Mouse (Mus musculus): ENCODE results near the gene Csnk1g2. TPM values are rescaled to one million over a fixed set of nuclear protein-coding genes. Genes with fewer than 3 reads are reported as not detected.

Gene Csnk1g2
- polyA plus RNA-seq, 1 experiment from 2014 or later: 96.1 TPM

DNA sequence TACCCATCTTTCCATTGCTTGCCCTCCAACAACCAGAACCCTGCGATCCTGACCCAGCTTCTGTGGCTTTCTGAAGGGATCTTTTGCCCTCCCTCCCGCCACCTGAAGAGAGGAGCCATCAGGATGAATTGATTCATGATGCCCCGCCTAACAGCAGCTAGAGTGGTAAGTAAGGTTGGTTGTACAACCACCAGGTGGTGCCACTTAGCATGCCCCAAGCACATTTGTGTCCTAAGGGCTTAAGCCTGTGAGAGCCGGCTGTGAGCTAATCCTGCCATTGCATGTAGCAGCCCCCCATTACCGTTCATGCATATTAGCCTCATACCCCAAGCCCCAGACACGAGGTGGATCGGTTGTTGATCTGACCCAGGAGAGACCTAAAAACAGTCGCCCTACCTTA is 43.7 kb upstream of the Csnk1g2 start:
- H3K27me3 ChIP-seq (replicated peaks; ENCODE audit: control insufficient read depth, insufficient read depth, low read length): no peaks in the 10 kb centered on the region
- ATAC-seq (replicated peaks; ENCODE audit: low FRiP score) (peak; percentile 48), DNase-seq (ENCODE audit: low spot score) (no peak)
- peaks cover 33% of the 10 kb centered on the region for H3K4me1 ChIP-seq (replicated peaks; ENCODE audit: control insufficient read depth, insufficient read depth, low read length)
- peak overlapping the region; percentile 97 for H3K4me3 ChIP-seq (ENCODE audit: low read depth, low read length)
- H3K9me3 ChIP-seq (ENCODE audit: control insufficient read depth, low read length): no peaks in the 10 kb centered on the region
- WGBS: 8% methylated on average over 8 of the region's 8 CpGs
- peaks cover 7% of the 10 kb centered on the region; the same call in 1 of the 2 replicates for H3K36me3 ChIP-seq (ENCODE audit: control insufficient read depth, insufficient read depth, low read length)
- peak overlapping the region; percentile 95 for H3K27ac ChIP-seq (ENCODE audit: low read depth, low read length)
- H3K4me2 ChIP-seq: peak overlapping the region; percentile 97
- peak overlapping the region; percentile 89 for H3K9ac ChIP-seq (ENCODE audit: low read depth, low read length)

DNA sequence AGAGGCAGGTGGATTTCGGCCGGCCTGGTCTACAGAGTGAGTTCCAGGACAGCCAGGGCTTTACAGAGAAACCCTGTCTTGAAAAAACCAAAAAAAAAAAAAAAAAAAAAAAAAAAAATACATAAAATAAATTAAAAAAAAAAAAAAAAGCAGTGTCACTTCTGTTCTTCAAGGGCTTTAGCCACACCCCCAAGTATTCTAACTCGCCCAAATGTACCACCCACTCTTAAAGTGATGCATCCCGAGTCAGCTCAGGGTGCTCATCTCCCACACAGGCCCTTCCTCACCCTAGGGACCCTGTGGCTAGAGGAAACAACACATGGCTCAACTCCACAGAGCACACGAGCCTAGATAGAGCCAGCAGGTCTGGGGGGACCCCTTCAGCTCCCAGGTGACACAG is 39.6 kb upstream of the Csnk1g2 start:
- Histone ChIP-seq H3K9ac (ENCODE audit: low read depth, low read length) (no peak overlapping the region), H3K27ac (ENCODE audit: low read depth, low read length) (no peak overlapping the region), H3K4me2 (no peak overlapping the region), H3K9me3 (ENCODE audit: control insufficient read depth, low read length) (no peaks in the 10 kb centered on the region), H3K27me3 (replicated peaks; ENCODE audit: control insufficient read depth, insufficient read depth, low read length) (no peaks in the 10 kb centered on the region), H3K4me1 (replicated peaks; ENCODE audit: control insufficient read depth, insufficient read depth, low read length) (peaks cover 17% of the 10 kb centered on the region), H3K36me3 (ENCODE audit: control insufficient read depth, insufficient read depth, low read length) (peaks cover 11% of the 10 kb centered on the region), H3K4me3 (ENCODE audit: low read depth, low read length) (no peak overlapping the region)
- 82% methylated on average over 5 of the region's 5 CpGs for WGBS
- DNase-seq (ENCODE audit: low spot score): no peak
- ATAC-seq (replicated peaks; ENCODE audit: low FRiP score): no peak

DNA sequence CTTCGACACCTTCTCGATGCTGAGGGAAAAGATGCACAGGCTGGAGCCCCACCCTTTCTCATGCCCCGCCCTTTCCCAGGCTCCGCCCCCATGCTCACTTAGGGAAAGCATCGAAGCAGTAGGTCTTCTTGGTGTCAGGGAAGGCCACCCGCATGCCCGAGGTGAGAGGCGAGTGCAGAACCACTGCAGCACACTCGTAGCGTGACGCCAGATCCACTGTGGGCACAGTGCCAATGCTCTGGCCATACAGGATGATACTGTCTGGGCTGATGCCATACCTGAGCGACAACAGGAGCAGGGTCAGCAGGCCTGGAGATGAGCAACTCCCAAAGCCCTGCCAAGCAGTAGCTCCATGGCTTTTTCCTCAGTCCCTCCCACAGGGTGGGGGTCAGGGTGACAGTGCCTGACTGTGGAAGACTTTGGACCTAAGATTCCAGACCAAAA is 38.6 kb upstream of the Csnk1g2 start:
- DNase-seq (ENCODE audit: low spot score) (no peak), ATAC-seq (replicated peaks; ENCODE audit: low FRiP score) (peak; percentile 24; the same call in 1 of the 2 replicates)
- Histone ChIP-seq H3K4me3 (ENCODE audit: low read depth, low read length) (no peak overlapping the region), H3K4me1 (replicated peaks; ENCODE audit: control insufficient read depth, insufficient read depth, low read length) (peaks cover 24% of the 10 kb centered on the region), H3K9me3 (ENCODE audit: control insufficient read depth, low read length) (no peaks in the 10 kb centered on the region), H3K27me3 (replicated peaks; ENCODE audit: control insufficient read depth, insufficient read depth, low read length) (no peaks in the 10 kb centered on the region), H3K36me3 (ENCODE audit: control insufficient read depth, insufficient read depth, low read length) (peaks cover 11% of the 10 kb centered on the region), H3K27ac (ENCODE audit: low read depth, low read length) (0 out of 2 replicates have a peak overlapping the region, but pooled peaks have one; percentile 48), H3K9ac (ENCODE audit: low read depth, low read length) (no peak overlapping the region), H3K4me2 (peak overlapping the region; percentile 3; the same call in 1 of the 2 replicates)
- 72% methylated on average over 12 of the region's 12 CpGs for WGBS

DNA sequence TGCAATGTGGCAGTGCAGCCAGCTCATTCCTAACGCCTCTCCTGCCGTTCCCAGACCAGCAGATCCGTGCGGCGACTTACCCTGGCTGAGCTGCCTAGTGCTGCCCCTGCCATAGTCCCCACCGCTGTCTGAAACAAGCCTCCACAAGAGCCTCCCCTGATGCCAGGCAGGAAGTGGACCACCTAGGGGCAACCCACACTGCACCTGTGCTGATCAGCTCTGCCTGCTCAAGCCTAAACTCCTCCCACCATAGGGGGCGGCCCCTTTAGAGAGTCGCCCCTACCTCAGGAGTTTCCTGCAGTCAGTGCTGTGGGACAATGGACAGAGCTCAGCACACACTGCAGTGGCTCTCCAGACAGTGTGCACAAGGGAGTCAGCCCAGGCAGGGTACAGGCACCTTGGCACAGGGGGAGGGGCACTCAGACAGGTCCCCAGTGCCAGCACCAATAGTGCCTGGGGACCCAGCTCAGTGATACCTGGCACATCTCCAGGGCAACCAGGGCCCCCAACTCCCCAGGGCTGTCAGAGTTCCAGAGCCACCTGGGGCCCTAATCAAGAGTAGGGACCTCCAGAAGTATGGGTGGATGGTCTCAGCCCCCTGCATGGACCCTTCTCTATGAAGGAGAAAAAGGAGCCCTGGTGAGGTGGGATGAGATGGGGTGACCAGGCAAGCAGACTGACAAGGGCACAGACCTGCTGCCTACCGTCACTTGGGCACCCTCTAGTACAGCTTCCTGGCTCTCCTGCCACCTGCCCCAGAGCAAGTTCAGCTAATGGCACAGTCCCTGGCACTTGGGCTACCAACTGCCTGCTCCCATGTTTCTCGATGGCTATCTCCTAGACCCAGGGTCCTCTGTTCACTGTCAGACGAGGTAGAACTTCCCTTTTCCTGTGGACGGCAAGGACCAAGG is 37.7 kb upstream of the Csnk1g2 start:
- H3K9me3 ChIP-seq (ENCODE audit: control insufficient read depth, low read length): no peaks in the 10 kb centered on the region
- H3K27ac ChIP-seq (ENCODE audit: low read depth, low read length): peak overlapping the region; percentile 48; the same call in 1 of the 2 replicates
- H3K9ac ChIP-seq (ENCODE audit: low read depth, low read length): 0 out of 2 replicates have a peak overlapping the region, but pooled peaks have one; percentile 25
- ATAC-seq (replicated peaks; ENCODE audit: low FRiP score) (no peak), DNase-seq (ENCODE audit: low spot score) (no peak)
- H3K4me1 ChIP-seq (replicated peaks; ENCODE audit: control insufficient read depth, insufficient read depth, low read length): peaks cover 22% of the 10 kb centered on the region
- H3K4me3 ChIP-seq (ENCODE audit: low read depth, low read length): no peak overlapping the region
- H3K27me3 ChIP-seq (replicated peaks; ENCODE audit: control insufficient read depth, insufficient read depth, low read length): no peaks in the 10 kb centered on the region
- 74% methylated on average over 12 of the region's 12 CpGs for WGBS
- H3K4me2 ChIP-seq: 0 out of 2 replicates have a peak overlapping the region, but pooled peaks have one; percentile 3
- peaks cover 11% of the 10 kb centered on the region for H3K36me3 ChIP-seq (ENCODE audit: control insufficient read depth, insufficient read depth, low read length)

DNA sequence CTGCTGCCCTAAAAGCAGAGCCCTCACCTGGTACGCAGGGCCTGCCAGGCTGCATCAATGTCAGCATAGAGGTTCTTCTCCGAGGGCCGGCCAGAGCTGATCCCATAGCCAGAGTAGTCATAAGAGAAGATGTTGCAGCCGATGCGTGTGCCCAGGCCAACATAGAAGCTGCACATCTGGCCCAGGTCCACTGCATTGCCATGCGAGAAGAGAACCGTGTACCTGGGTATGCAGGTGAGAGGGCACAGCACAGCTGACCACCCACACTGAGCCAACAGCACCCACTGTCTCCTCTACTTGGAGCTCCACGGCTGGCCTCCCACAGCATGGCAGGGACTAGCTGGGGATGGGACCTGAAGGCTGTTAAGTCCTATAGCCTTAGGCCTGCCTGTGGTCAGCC is 37.1 kb upstream of the Csnk1g2 start:
- no peak overlapping the region for H3K4me3 ChIP-seq (ENCODE audit: low read depth, low read length)
- peaks cover 11% of the 10 kb centered on the region for H3K36me3 ChIP-seq (ENCODE audit: control insufficient read depth, insufficient read depth, low read length)
- 0 out of 2 replicates have a peak overlapping the region, but pooled peaks have one; percentile 25 for H3K9ac ChIP-seq (ENCODE audit: low read depth, low read length)
- H3K4me2 ChIP-seq: peak overlapping the region; percentile 7; the same call in 1 of the 2 replicates
- H3K4me1 ChIP-seq (replicated peaks; ENCODE audit: control insufficient read depth, insufficient read depth, low read length): peaks cover 22% of the 10 kb centered on the region
- DNase-seq (ENCODE audit: low spot score) (no peak), ATAC-seq (replicated peaks; ENCODE audit: low FRiP score) (no peak)
- WGBS: 94% methylated on average over 8 of the region's 8 CpGs
- H3K27ac ChIP-seq (ENCODE audit: low read depth, low read length): no peak overlapping the region
- no peaks in the 10 kb centered on the region for H3K27me3 ChIP-seq (replicated peaks; ENCODE audit: control insufficient read depth, insufficient read depth, low read length)
- H3K9me3 ChIP-seq (ENCODE audit: control insufficient read depth, low read length): no peaks in the 10 kb centered on the region

DNA sequence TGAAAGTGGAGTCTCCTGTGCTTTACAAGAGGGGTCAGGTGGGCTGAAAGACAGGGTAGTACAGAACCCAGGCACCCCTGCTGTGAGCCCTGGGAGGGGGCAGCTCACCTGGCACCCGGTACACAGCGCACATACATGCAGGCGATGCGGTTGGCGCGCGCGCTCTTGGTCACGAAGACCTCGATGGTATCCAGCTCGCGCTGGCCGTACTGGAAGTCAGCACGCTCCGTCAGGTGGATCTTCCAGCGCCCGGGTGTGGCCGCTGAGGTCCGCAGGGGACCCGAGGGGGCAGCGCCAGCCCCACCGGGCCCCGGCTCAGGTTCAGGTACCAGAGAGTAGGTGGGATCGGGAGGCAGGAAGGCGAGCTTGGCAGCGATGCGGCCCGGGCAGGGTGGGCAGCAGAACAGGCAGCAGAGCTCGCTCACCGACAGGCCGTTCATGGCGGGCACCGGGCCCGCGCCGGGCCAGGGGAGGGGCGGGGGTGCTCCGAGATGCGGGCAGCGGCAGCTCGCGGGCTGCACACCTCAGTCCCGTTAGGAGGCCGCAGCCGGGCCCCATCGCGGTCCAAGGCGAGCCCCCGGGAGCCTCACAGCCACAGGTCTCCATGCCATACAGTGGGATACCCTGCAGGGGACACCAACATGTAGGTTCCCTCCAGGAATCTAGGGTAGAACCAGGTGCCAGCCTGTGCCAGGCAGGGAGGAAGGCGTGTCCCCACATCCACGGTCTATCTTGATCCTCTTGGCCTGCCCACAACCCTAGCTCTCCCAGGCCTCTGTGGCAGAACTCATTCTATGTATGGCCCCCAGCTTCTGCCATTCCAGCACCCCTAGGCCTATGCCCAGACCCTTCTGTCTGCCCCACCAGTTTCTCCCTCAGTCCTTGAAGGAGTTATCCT is 36.0 kb upstream of the Csnk1g2 start:
- no peak overlapping the region for H3K4me3 ChIP-seq (ENCODE audit: low read depth, low read length)
- H3K27me3 ChIP-seq (replicated peaks; ENCODE audit: control insufficient read depth, insufficient read depth, low read length): no peaks in the 10 kb centered on the region
- peaks cover 26% of the 10 kb centered on the region for H3K4me1 ChIP-seq (replicated peaks; ENCODE audit: control insufficient read depth, insufficient read depth, low read length)
- H3K9ac ChIP-seq (ENCODE audit: low read depth, low read length): 0 out of 2 replicates have a peak overlapping the region, but pooled peaks have one; percentile 6
- H3K9me3 ChIP-seq (ENCODE audit: control insufficient read depth, low read length): no peaks in the 10 kb centered on the region
- H3K4me2 ChIP-seq: peak overlapping the region; percentile 19
- WGBS: 93% methylated on average over 48 of the region's 51 CpGs
- peaks cover 11% of the 10 kb centered on the region for H3K36me3 ChIP-seq (ENCODE audit: control insufficient read depth, insufficient read depth, low read length)
- no peak for DNase-seq (ENCODE audit: low spot score)
- no peak for ATAC-seq (replicated peaks; ENCODE audit: low FRiP score)
- H3K27ac ChIP-seq (ENCODE audit: low read depth, low read length): peak overlapping the region; percentile 13

DNA sequence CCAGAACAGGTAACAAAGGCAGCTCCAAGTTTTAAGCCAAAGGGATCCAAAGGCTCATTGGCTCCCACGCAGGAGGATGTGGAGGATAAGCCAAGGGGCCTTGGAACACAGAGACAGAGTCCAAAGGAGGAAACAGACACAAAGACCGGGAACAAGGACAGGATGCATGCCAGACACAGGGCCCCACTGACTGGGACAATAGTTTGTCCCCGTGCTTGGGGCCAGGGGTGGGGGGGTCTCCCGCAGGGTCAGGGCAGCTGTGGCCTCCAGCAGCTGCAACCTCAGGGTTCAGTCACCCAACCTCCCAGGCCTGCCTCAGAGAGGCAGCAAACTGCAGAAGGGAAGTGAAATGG is 35.4 kb upstream of the Csnk1g2 start:
- peaks cover 26% of the 10 kb centered on the region for H3K4me1 ChIP-seq (replicated peaks; ENCODE audit: control insufficient read depth, insufficient read depth, low read length)
- no peak overlapping the region for H3K9ac ChIP-seq (ENCODE audit: low read depth, low read length)
- no peak overlapping the region for H3K4me3 ChIP-seq (ENCODE audit: low read depth, low read length)
- peak overlapping the region; percentile 13; the same call in 1 of the 2 replicates for H3K27ac ChIP-seq (ENCODE audit: low read depth, low read length)
- peak overlapping the region; percentile 19 for H3K4me2 ChIP-seq
- no peaks in the 10 kb centered on the region for H3K27me3 ChIP-seq (replicated peaks; ENCODE audit: control insufficient read depth, insufficient read depth, low read length)
- WGBS: 54% methylated on average over 4 of the region's 4 CpGs
- no peaks in the 10 kb centered on the region for H3K9me3 ChIP-seq (ENCODE audit: control insufficient read depth, low read length)
- ATAC-seq (replicated peaks; ENCODE audit: low FRiP score) (no peak), DNase-seq (ENCODE audit: low spot score) (no peak)
- H3K36me3 ChIP-seq (ENCODE audit: control insufficient read depth, insufficient read depth, low read length): peaks cover 11% of the 10 kb centered on the region

DNA sequence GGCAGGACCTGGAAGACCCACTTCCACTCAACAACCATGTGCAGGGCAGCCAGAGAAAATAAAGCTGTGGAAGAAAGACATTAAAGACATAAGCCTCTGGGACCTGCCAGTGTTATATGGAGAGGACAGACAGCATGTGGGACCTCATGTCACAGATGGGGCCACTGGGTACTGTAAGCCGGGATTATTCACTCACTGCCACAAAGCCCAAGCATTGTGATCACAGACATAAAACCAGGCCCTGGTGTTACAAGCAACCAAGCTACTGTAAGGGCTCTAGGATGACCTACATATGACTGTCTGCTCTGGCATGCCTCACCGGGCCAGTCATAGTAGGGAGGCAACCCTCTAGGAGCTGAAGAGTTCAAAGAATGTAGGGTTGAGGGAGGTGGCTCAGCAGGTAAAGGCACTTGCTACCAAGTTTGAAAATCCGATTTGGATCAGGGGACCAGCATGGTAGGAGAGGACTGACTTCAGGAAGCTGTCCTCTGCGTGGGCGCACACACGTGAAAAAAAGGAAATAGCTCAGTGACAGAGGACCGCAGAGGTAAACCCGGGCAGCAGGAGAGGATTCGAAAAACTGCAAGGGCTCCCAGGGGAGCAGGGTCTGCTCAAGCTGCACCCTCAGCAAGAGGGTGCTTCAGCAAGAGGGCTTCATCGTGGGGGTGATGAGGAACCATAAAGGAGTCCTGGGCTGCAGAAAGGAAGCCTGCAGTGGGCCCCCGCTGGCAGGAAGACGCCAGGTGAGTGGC is 33.3 kb upstream of the Csnk1g2 start:
- Histone ChIP-seq H3K27ac (ENCODE audit: low read depth, low read length) (peak overlapping the region; percentile 64), H3K27me3 (replicated peaks; ENCODE audit: control insufficient read depth, insufficient read depth, low read length) (no peaks in the 10 kb centered on the region)
- ATAC-seq (replicated peaks; ENCODE audit: low FRiP score): no peak

More for the DNA sequence above, 33.3 kb upstream of the Csnk1g2 start:
- peaks cover 4% of the 10 kb centered on the region; the same call in 1 of the 2 replicates for H3K36me3 ChIP-seq (ENCODE audit: control insufficient read depth, insufficient read depth, low read length)
- H3K4me1 ChIP-seq (replicated peaks; ENCODE audit: control insufficient read depth, insufficient read depth, low read length): peaks cover 26% of the 10 kb centered on the region
- H3K4me2 ChIP-seq: peak overlapping the region; percentile 98
- DNase-seq (ENCODE audit: low spot score): no peak
- peak overlapping the region; percentile 96 for H3K4me3 ChIP-seq (ENCODE audit: low read depth, low read length)
- peak overlapping the region; percentile 90 for H3K9ac ChIP-seq (ENCODE audit: low read depth, low read length)
- H3K9me3 ChIP-seq (ENCODE audit: control insufficient read depth, low read length): no peaks in the 10 kb centered on the region
- 14% methylated on average over 12 of the region's 12 CpGs for WGBS

Data from liver, embryonic 11.5 days (tissue).